Mouse (Mus musculus) heart, postnatal 0 days (tissue): ENCODE measurements around the gene Nanos3. TPM values are rescaled to one million over a fixed set of nuclear protein-coding genes. Genes with fewer than 3 reads are reported as not detected.

Experiments used
- ATAC-seq: fragments of 200-750 bp; cut with Nextera tagmentation; 2 replicates; pipeline ENCODE4 v1.8.0; 2017; ENCODE audit warnings: low read depth, moderate number of reproducible peaks, moderate library complexity; ENCODE audit not compliant: insufficient read depth
- DNase-seq: peaks from one replicate; pipeline ENCODE4 v3.0.0-alpha.2; 2016; ENCODE audit warnings: low spot score
- H3K27ac ChIP-seq: fragments of 300-500 bp; sonication (generic); 2 replicates; pipeline ENCODE4 v1.5.1; 2014; ENCODE audit warnings: low read depth, mild to moderate bottlenecking
- H3K27me3 ChIP-seq: fragments of 300-500 bp; sonication (generic); 2 replicates; pipeline ENCODE4 v1.6.1; 2014; ENCODE audit warnings: low read length, mixed read lengths; ENCODE audit not compliant: control insufficient read depth, insufficient read depth
- H3K36me3 ChIP-seq: fragments of 300-500 bp; sonication (generic); replicated peaks from 2 replicates; pipeline ENCODE4 v1.6.1; 2014; ENCODE audit warnings: low read length, mixed read lengths; ENCODE audit not compliant: control insufficient read depth, insufficient read depth
- H3K4me1 ChIP-seq: fragments of 300-500 bp; sonication (generic); 2 replicates; pipeline ENCODE4 v1.6.1; 2014; ENCODE audit warnings: antibody characterized with exemption; ENCODE audit not compliant: control insufficient read depth, insufficient read depth
- H3K4me2 ChIP-seq: fragments of 300-500 bp; sonication (generic); 2 replicates; pipeline ENCODE4 v1.6.1; 2014; ENCODE audit warnings: low read depth, mild to moderate bottlenecking, low read length, moderate library complexity
- H3K4me3 ChIP-seq: fragments of 300-500 bp; sonication (generic); 2 replicates; pipeline ENCODE4 v1.5.1; 2014; ENCODE audit warnings: low read depth, low read length
- H3K9ac ChIP-seq: fragments of 300-500 bp; sonication (generic); replicated peaks from 2 replicates; pipeline ENCODE4 v1.6.1; 2014; ENCODE audit warnings: low read depth, low read length, mixed read lengths
- H3K9me3 ChIP-seq: fragments of 300-500 bp; sonication (generic); replicated peaks from 2 replicates; pipeline ENCODE4 v1.6.1; 2016; ENCODE audit warnings: low read length; ENCODE audit not compliant: control insufficient read depth
- CTCF ChIP-seq: IDR thresholded peaks from 2 replicates; pipeline ENCODE4 v1.5.1; 2016; ENCODE audit warnings: antibody characterized with exemption, control low read depth, low read depth
- EP300 ChIP-seq: IDR thresholded peaks from 2 replicates; pipeline ENCODE4 v1.6.1; 2016; ENCODE audit warnings: antibody characterized with exemption, low read depth
- WGBS: fragments of 180-500 bp; shearing (Covaris S2); extraction: QIAGEN DNeasy Blood & Tissue Kit; methylation state at CpG from one replicate; pipeline ENCODE4 v1.1.7; 2014; 5-methylcytosine and 5-hydroxymethylcytosine counted together
- polyA plus RNA-seq: library from polyadenylated mRNA; unstranded; fragments of >200 nt; fragmentation: Nextera tagmentation; extraction: Ambion mirVana; gene quantifications from 2 replicates; pipeline ENCODE4 v1.2.1, GENCODE M21; 2015
- total RNA-seq: library from RNA; depleted of rRNA; stranded (reverse); fragments of >200 nt; gene quantifications from 2 replicates; pipeline ENCODE4 v1.2.3, GENCODE M21; 2014; ENCODE audit warnings: low replicate concordance

Nanos3 gene
- total and polyA plus RNA-seq, 2 experiments from 2014 or later = 4.6 TPM; not detected in 1

DNA sequence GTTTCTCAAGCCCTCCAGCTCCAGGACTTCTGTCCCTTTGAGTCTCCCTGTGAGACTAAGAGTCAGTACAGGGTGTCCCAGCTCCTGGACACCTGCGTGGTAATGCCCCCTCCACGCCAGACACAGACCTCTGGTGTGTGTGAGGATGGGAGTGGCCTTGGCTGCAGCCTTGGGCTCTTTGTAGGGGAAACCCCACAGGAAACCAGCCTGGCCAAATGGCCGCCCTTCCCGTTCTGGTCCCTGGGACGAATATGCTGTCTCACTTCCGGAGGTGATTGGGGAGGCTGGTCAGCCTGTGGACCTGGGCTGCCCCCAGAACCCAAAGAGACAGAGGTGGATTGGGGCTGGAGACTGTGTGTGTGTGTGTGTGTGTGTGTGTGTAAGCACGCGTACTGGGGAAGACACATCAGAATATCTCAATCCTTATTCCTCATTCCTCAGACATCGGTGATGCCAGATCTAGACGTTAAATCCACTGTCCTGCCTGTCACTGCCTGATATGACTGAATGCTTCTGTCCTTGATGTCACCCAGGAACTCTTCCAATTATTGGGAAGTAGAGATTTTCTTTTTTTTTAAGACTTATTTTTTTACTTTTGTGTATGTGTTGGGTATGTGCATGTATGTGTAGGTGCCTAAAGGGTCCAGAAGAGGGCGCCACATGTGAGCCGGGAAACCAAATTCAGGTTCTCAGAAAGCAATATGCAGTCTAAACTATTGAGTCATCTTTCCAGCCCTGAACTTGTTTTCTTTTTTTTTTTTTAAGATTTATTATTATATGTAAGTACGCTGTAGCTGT lies 19.2 kb upstream of the Nanos3 start:
- H3K27me3 ChIP-seq = no peaks in the 10 kb centered on the region
- peak overlapping the region; percentile 90 for H3K9ac ChIP-seq
- WGBS = 37% methylated on average over 13 of the region's 13 CpGs
- peaks cover 41% of the 10 kb centered on the region for H3K36me3 ChIP-seq
- H3K4me2 ChIP-seq = peak overlapping the region; percentile 85
- peak; percentile 52 for ATAC-seq
- TF ChIP-seq CTCF (peak; percentile 46), EP300 (peak; percentile 96)
- peak overlapping the region; percentile 79 for H3K4me3 ChIP-seq
- peak overlapping the region; percentile 99 for H3K27ac ChIP-seq
- no peaks in the 10 kb centered on the region for H3K9me3 ChIP-seq
- peak; percentile 85 for DNase-seq
- peaks cover 45% of the 10 kb centered on the region for H3K4me1 ChIP-seq

GRCm38 (mm10) chr8:84202938-84203917 lies 18.2 kb upstream of the Nanos3 start:
- Histone ChIP-seq H3K9me3 (no peaks in the 10 kb centered on the region), H3K4me2 (peak overlapping the region; percentile 85), H3K36me3 (peaks cover 32% of the 10 kb centered on the region), H3K4me3 (peak overlapping the region; percentile 79), H3K27ac (peak overlapping the region; percentile 99), H3K4me1 (peaks cover 45% of the 10 kb centered on the region), H3K9ac (peak overlapping the region; percentile 90), H3K27me3 (no peaks in the 10 kb centered on the region)
- DNase-seq (peak; percentile 87), ATAC-seq (peak; percentile 66)
- WGBS = 3% methylated on average over 33 of the region's 34 CpGs
- TF ChIP-seq EP300 (no peak), CTCF (no peak)

DNA sequence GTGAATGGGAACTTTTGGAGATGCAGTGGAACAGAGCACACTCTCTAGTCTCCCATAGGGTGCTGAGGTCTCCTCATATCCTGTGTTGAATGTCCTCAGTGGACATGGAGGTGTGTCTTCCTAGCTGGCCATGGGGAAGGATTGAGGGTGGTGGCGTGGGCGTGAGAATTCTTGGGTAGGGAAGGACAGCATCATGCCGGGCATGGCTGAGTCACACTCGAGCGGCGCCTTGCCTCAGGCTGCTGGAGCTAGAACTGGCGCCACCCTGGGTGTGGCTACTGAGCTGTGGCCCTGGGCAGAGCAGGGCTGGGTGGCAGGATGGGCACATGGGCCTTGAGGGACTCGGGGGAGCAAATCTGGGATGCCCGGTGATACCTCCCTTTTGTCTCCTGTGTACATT lies 17.4 kb upstream of the Nanos3 start:
- Histone ChIP-seq H3K4me2 (peak overlapping the region; percentile 85), H3K4me1 (peaks cover 45% of the 10 kb centered on the region), H3K36me3 (peaks cover 26% of the 10 kb centered on the region), H3K27me3 (no peaks in the 10 kb centered on the region), H3K27ac (peak overlapping the region; percentile 99), H3K4me3 (peak overlapping the region; percentile 79), H3K9me3 (no peaks in the 10 kb centered on the region), H3K9ac (peak overlapping the region; percentile 90)
- no peak for ATAC-seq
- WGBS = 43% methylated on average over 9 of the region's 9 CpGs
- no peak for DNase-seq
- TF ChIP-seq CTCF (no peak), EP300 (peak; percentile 30; the same call in 1 of the 2 replicates)

DNA sequence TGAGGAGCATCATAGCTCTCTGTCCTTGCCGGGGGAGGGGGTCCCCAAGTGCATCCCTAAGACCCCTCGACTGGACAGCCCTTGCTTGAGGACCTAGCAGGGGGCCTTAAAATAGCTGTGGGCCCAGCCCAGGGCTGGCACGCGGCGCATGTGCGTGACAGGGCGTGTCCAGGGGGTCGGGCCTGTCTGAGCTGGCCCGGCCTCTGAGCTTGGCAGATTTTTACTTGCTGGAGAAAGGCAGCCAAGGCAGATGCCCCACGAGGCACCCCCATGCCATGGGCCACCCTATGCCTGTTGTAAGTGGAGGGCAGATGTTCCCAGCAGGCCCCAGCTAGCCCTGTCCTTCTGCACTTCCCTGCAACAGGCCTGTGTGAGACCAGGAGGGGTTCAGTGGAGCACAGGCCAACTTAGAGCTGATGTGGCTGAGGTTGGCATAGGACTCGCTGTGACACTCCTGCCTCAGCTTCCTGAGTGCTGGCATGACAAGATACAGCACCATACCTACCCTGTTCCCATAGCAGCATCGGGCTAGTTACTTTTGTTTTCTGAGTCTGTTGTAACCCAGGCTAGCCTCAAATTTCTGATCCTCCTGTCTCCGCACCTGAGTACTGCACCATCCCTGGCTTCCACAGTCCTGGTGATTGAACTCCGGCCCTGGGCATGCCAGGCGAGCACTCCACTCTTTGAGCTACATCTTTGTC lies 16.7 kb upstream of the Nanos3 start:
- Histone ChIP-seq H3K27me3 (no peaks in the 10 kb centered on the region), H3K36me3 (peaks cover 18% of the 10 kb centered on the region), H3K27ac (peak overlapping the region; percentile 99), H3K4me1 (peaks cover 41% of the 10 kb centered on the region), H3K9ac (peak overlapping the region; percentile 90), H3K9me3 (no peaks in the 10 kb centered on the region), H3K4me3 (peak overlapping the region; percentile 79), H3K4me2 (peak overlapping the region; percentile 85)
- peak; percentile 20 for ATAC-seq
- DNase-seq = peak; percentile 71
- TF ChIP-seq CTCF (no peak), EP300 (no peak; the same call in 1 of the 2 replicates)
- WGBS = 25% methylated on average over 15 of the region's 15 CpGs
